Mouse (Mus musculus) heart, embryonic 15.5 days (tissue): ENCODE results near the gene Blvrb. TPM values are rescaled to one million over a fixed set of nuclear protein-coding genes. Genes with fewer than 3 reads are reported as not detected.

Experiments
- ATAC-seq: fragments of 200-750 bp; cut with Nextera tagmentation; replicated peaks from 2 replicates; pipeline ENCODE4 v1.8.0; 2017; ENCODE audit warnings: low read depth, moderate TSS enrichment; ENCODE audit not compliant: insufficient number of reproducible peaks, insufficient read depth, low FRiP score
- H3K27ac ChIP-seq: fragments of 300-500 bp; sonication (generic); 2 replicates; pipeline ENCODE4 v1.5.1; 2015; ENCODE audit warnings: mild to moderate bottlenecking, inconsistent platforms
- H3K27me3 ChIP-seq: fragments of 300-500 bp; sonication (generic); 2 replicates; pipeline ENCODE4 v1.6.1; 2015; ENCODE audit warnings: inconsistent platforms
- H3K36me3 ChIP-seq: fragments of 300-500 bp; sonication (generic); 2 replicates; pipeline ENCODE4 v1.6.1; 2015; ENCODE audit warnings: mild to moderate bottlenecking, inconsistent platforms
- H3K4me1 ChIP-seq: fragments of 300-500 bp; sonication (generic); replicated peaks from 2 replicates; pipeline ENCODE4 v1.6.1; 2015; ENCODE audit warnings: inconsistent platforms
- H3K4me2 ChIP-seq: fragments of 300-500 bp; sonication (generic); 2 replicates; pipeline ENCODE4 v1.6.1; 2015; ENCODE audit warnings: inconsistent platforms, mild to moderate bottlenecking, moderate library complexity
- H3K4me3 ChIP-seq: fragments of 300-500 bp; sonication (generic); 2 replicates; pipeline ENCODE4 v1.5.1; 2015; ENCODE audit warnings: mild to moderate bottlenecking, inconsistent platforms
- H3K9ac ChIP-seq: fragments of 300-500 bp; sonication (generic); 2 replicates; pipeline ENCODE4 v1.6.1; 2015; ENCODE audit warnings: mild to moderate bottlenecking, inconsistent platforms
- H3K9me3 ChIP-seq: fragments of 300-500 bp; sonication (generic); replicated peaks from 2 replicates; pipeline ENCODE4 v1.6.1; 2016; ENCODE audit warnings: inconsistent platforms
- WGBS: fragments of 180-500 bp; shearing (Covaris S2); methylation state at CpG from one replicate; pipeline ENCODE4 v1.1.7; 2015; ENCODE audit warnings: mixed read lengths; 5-methylcytosine and 5-hydroxymethylcytosine counted together
- polyA plus RNA-seq: library from polyadenylated mRNA; unstranded; fragments of >200 nt; fragmentation: Nextera tagmentation; extraction: Ambion mirVana; gene quantifications from 2 replicates; pipeline ENCODE4 v1.2.1, GENCODE M21; 2015

Gene Blvrb
- polyA plus RNA-seq, 1 experiment from 2014 or later = 51.4 TPM

GRCm38 (mm10) chr7:27473835-27474489 is 26.2 kb downstream of the Blvrb start:
- H3K4me3 ChIP-seq = peak overlapping the region; percentile 87
- H3K36me3 ChIP-seq = peaks cover 10% of the 10 kb centered on the region; the same call in 1 of the 2 replicates
- H3K4me2 ChIP-seq = peak overlapping the region; percentile 76
- H3K9me3 ChIP-seq = no peaks in the 10 kb centered on the region
- under 1% methylated on average over 34 of the region's 34 CpGs for WGBS
- peak overlapping the region; percentile 95 for H3K27ac ChIP-seq
- ATAC-seq = no peak
- no peaks in the 10 kb centered on the region for H3K27me3 ChIP-seq
- peaks cover 28% of the 10 kb centered on the region for H3K4me1 ChIP-seq
- peak overlapping the region; percentile 86 for H3K9ac ChIP-seq

DNA sequence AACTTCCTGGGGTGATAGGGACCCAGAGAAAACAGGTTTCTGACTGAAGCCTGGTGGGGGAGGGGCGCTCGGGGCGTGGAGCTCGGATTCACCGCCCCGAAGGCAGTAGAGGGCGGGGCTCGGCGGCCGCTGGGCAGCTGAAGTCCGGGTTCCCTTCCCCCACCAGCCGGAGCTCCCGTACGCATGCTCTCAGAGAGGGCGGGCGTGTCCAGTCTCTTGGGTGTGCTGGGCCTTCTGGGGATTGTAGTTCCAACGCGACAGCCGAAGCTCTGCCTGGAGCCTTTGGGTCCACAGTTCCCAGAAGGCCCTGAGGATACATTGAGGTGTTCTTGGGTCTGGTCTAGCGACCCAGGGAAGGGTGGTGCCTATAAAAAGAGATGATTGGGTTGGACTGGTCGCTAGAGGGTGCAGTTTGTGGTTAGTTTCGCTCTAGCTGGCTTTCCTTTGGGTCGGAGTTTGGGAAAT is 26.7 kb downstream of the Blvrb start:
- no peaks in the 10 kb centered on the region for H3K27me3 ChIP-seq
- WGBS = under 1% methylated on average over 23 of the region's 23 CpGs
- H3K27ac ChIP-seq = peak overlapping the region; percentile 95
- H3K36me3 ChIP-seq = peaks cover 10% of the 10 kb centered on the region; the same call in 1 of the 2 replicates
- peak; percentile 90 for ATAC-seq
- H3K4me2 ChIP-seq = peak overlapping the region; percentile 76
- H3K4me3 ChIP-seq = peak overlapping the region; percentile 87
- H3K9ac ChIP-seq = peak overlapping the region; percentile 86
- no peaks in the 10 kb centered on the region for H3K9me3 ChIP-seq
- peaks cover 28% of the 10 kb centered on the region for H3K4me1 ChIP-seq

DNA sequence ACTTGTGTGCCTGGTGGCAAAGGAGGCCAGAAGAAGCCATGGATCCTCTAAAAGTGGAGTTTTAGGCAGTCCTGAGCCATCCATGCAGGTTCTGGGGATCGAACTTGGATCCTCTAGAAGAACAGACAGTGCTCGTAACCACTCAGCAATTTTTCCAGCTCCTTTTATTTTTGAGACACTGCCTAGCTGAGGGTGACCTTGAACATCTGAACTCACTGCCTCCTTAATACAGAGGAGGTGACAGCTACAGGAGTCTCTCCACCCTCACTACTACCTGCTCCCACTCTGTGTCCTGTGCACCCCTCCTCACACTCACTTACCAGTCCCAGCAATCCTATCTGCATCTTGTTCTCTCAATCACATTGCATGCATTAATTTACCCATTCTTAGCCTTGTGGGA is 27.8 kb downstream of the Blvrb start:
- Histone ChIP-seq H3K9ac (peak overlapping the region; percentile 25; the same call in 1 of the 2 replicates), H3K27ac (peak overlapping the region; percentile 95), H3K4me1 (peaks cover 29% of the 10 kb centered on the region), H3K36me3 (peaks cover 10% of the 10 kb centered on the region; the same call in 1 of the 2 replicates), H3K9me3 (no peaks in the 10 kb centered on the region), H3K4me2 (peak overlapping the region; percentile 76), H3K27me3 (no peaks in the 10 kb centered on the region), H3K4me3 (peak overlapping the region; percentile 87; the same call in 1 of the 2 replicates)
- WGBS = 91% methylated on average over 2 of the region's 2 CpGs
- no peak for ATAC-seq

GRCm38 (mm10) chr7:27476098-27476635 is 28.4 kb downstream of the Blvrb start:
- H3K27me3 ChIP-seq = no peaks in the 10 kb centered on the region
- peaks cover 34% of the 10 kb centered on the region for H3K4me1 ChIP-seq
- 83% methylated on average over 14 of the region's 14 CpGs for WGBS
- H3K4me3 ChIP-seq = no peak overlapping the region
- no peaks in the 10 kb centered on the region for H3K9me3 ChIP-seq
- H3K36me3 ChIP-seq = peaks cover 10% of the 10 kb centered on the region; the same call in 1 of the 2 replicates
- peak overlapping the region; percentile 95 for H3K27ac ChIP-seq
- no peak for ATAC-seq
- peak overlapping the region; percentile 38; the same call in 1 of the 2 replicates for H3K9ac ChIP-seq
- peak overlapping the region; percentile 76 for H3K4me2 ChIP-seq

- no peaks in the 10 kb centered on the region for H3K27me3 ChIP-seq
- no peak overlapping the region for H3K4me2 ChIP-seq
- no peak overlapping the region for H3K27ac ChIP-seq
These were observed 30.8 kb downstream of the Blvrb start for GRCm38 (mm10) chr7:27478561-27478960.

DNA sequence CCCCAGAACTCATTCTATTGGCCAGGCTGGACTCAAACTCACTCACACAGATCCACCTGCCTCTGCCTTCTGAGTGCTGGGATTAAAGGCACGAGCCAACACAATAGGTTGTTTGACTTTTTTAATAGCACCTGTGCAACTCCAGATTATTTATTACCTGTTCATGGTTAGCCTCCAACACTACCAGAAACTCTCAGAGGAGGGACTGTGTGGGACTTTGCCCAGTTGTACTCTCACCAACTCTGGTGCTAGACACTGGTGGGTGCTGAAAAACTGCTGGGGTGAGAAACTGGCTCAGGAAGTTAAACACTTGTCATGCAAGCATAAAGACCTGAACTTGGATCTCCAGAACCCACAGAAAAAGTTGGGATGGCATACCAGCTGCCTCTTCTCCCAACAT is 32.0 kb downstream of the Blvrb start:
- no peak for ATAC-seq
- Histone ChIP-seq H3K4me3 (no peak overlapping the region), H3K27me3 (no peaks in the 10 kb centered on the region), H3K27ac (peak overlapping the region; percentile 1; the same call in 1 of the 2 replicates), H3K4me2 (no peak overlapping the region), H3K4me1 (peaks cover 38% of the 10 kb centered on the region), H3K9ac (no peak overlapping the region), H3K9me3 (no peaks in the 10 kb centered on the region), H3K36me3 (peaks cover 10% of the 10 kb centered on the region; the same call in 1 of the 2 replicates)
- WGBS = 73% methylated on average over 1 of the region's 1 CpGs

More at GRCm38 (mm10) chr7:27478561-27478960, 30.8 kb downstream of the Blvrb start:
- Histone ChIP-seq H3K9me3 (no peaks in the 10 kb centered on the region), H3K9ac (no peak overlapping the region), H3K4me3 (no peak overlapping the region), H3K36me3 (peaks cover 10% of the 10 kb centered on the region; the same call in 1 of the 2 replicates), H3K4me1 (peaks cover 38% of the 10 kb centered on the region)
- ATAC-seq = no peak
- WGBS = 74% methylated on average over 7 of the region's 7 CpGs

GRCm38 (mm10) chr7:27480506-27480905 is 32.7 kb downstream of the Blvrb start:
- peak overlapping the region; percentile 64; the same call in 1 of the 2 replicates for H3K4me2 ChIP-seq
- no peak overlapping the region for H3K4me3 ChIP-seq
- H3K9me3 ChIP-seq = no peaks in the 10 kb centered on the region
- no peaks in the 10 kb centered on the region for H3K27me3 ChIP-seq
- H3K27ac ChIP-seq = peak overlapping the region; percentile 86
- H3K36me3 ChIP-seq = peaks cover 10% of the 10 kb centered on the region; the same call in 1 of the 2 replicates
- ATAC-seq = no peak
- no peak overlapping the region for H3K9ac ChIP-seq
- H3K4me1 ChIP-seq = peaks cover 33% of the 10 kb centered on the region
- WGBS = 64% methylated on average over 3 of the region's 3 CpGs

- no peak for ATAC-seq
- H3K4me3 ChIP-seq = peak overlapping the region; percentile 40
- H3K9me3 ChIP-seq = no peaks in the 10 kb centered on the region
- 10% methylated on average over 11 of the region's 11 CpGs for WGBS
- H3K4me1 ChIP-seq = peaks cover 30% of the 10 kb centered on the region
- H3K27ac ChIP-seq = peak overlapping the region; percentile 86
- peaks cover 10% of the 10 kb centered on the region; the same call in 1 of the 2 replicates for H3K36me3 ChIP-seq
- H3K27me3 ChIP-seq = no peaks in the 10 kb centered on the region
- peak overlapping the region; percentile 56 for H3K9ac ChIP-seq
- H3K4me2 ChIP-seq = peak overlapping the region; percentile 64
These were observed 33.3 kb downstream of the Blvrb start for GRCm38 (mm10) chr7:27480927-27481626.

- H3K4me3 ChIP-seq = peak overlapping the region; percentile 40
- H3K36me3 ChIP-seq = peaks cover 5% of the 10 kb centered on the region; the same call in 1 of the 2 replicates
- H3K9me3 ChIP-seq = no peaks in the 10 kb centered on the region
- peak overlapping the region; percentile 64 for H3K4me2 ChIP-seq
- peak; percentile 97 for ATAC-seq
- peak overlapping the region; percentile 56 for H3K9ac ChIP-seq
- WGBS = 0% methylated on average over 11 of the region's 12 CpGs
- H3K4me1 ChIP-seq = peaks cover 25% of the 10 kb centered on the region
- no peaks in the 10 kb centered on the region for H3K27me3 ChIP-seq
- peak overlapping the region; percentile 86 for H3K27ac ChIP-seq
These were observed 33.8 kb downstream of the Blvrb start for GRCm38 (mm10) chr7:27481627-27481969.

- H3K27me3 ChIP-seq = no peaks in the 10 kb centered on the region
- H3K4me2 ChIP-seq = no peak overlapping the region
- no peak overlapping the region for H3K27ac ChIP-seq
- H3K9ac ChIP-seq = no peak overlapping the region
- WGBS = 80% methylated on average over 4 of the region's 4 CpGs
- H3K4me1 ChIP-seq = peaks cover 29% of the 10 kb centered on the region
- no peak for ATAC-seq
- H3K4me3 ChIP-seq = no peak overlapping the region
- H3K9me3 ChIP-seq = no peaks in the 10 kb centered on the region
- H3K36me3 ChIP-seq = no peaks in the 10 kb centered on the region; the same call in 1 of the 2 replicates
These were observed 36.1 kb downstream of the Blvrb start for GRCm38 (mm10) chr7:27483860-27484259.

GRCm38 (mm10) chr7:27486102-27486769 is 38.5 kb downstream of the Blvrb start:
- H3K27ac ChIP-seq = peak overlapping the region; percentile 99
- peak overlapping the region; percentile 52 for H3K9ac ChIP-seq
- H3K9me3 ChIP-seq = no peaks in the 10 kb centered on the region
- no peak for ATAC-seq
- WGBS = 4% methylated on average over 13 of the region's 13 CpGs
- peak overlapping the region; percentile 82 for H3K4me2 ChIP-seq
- peaks cover 9% of the 10 kb centered on the region for H3K36me3 ChIP-seq
- H3K4me3 ChIP-seq = peak overlapping the region; percentile 92
- H3K4me1 ChIP-seq = peaks cover 43% of the 10 kb centered on the region
- no peaks in the 10 kb centered on the region for H3K27me3 ChIP-seq
